Mouse (Mus musculus): ENCODE measurements around the gene Reps1.

Reps1 gene

GRCm38 (mm10) chr10:18055696-18056390 lies at the start of gene Reps1:
TSS of gene Reps1 (plus strand) at chr10:18055861.
- DNase-seq (ENCODE audit: low spot score in 2 of 2): peak in 1 of 2 experiments; percentile 13

DNA sequence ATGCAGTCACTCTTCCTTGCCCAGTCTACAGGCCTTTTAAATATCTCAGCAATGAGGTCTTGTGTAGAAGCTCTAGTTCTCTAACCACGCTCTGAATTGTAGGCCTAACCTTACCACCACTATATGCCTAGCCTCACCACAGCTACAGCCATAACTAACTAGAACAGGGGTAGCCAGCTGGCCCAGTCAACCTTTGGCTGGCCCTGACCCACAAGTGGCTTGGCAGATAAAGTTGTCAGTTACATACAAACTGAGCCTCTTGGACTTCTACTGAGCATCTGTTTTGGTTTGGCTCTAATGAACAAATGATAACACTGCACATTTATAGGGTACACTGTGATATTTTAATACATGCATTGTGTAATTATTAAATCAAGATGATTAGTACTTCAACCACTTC lies 48.9 kb upstream of the Reps1 start:
- DNase-seq (ENCODE audit: low spot score in 2 of 2): no peak

DNA sequence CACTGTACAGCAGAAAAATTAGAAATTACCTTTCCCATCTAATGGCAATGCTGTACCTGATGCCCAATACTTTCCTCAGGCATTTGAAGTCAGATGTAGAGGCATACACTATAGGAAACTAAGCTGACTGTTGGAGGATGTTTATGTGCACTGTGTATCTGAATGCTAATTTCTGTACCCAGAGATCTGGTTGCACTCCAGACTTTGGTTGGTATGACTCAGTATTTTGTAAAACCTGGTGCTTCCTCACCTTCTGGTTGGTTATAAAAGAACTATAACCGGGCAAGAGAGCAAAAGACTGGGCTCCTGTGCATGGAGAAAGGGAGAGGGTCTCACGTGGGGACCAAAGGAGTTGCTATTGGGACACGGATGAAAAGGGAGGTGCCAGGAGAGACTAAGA lies 48.4 kb upstream of the Reps1 start:
- no peak for DNase-seq (ENCODE audit: low spot score in 2 of 2)

- DNase-seq (ENCODE audit: low spot score in 2 of 2): no peak
Observed at GRCm38 (mm10) chr10:18008118-18008517, 47.5 kb upstream of the Reps1 start.

- DNase-seq (ENCODE audit: low spot score in 2 of 2): no peak
Observed at GRCm38 (mm10) chr10:18009744-18010143, 45.9 kb upstream of the Reps1 start.

DNA sequence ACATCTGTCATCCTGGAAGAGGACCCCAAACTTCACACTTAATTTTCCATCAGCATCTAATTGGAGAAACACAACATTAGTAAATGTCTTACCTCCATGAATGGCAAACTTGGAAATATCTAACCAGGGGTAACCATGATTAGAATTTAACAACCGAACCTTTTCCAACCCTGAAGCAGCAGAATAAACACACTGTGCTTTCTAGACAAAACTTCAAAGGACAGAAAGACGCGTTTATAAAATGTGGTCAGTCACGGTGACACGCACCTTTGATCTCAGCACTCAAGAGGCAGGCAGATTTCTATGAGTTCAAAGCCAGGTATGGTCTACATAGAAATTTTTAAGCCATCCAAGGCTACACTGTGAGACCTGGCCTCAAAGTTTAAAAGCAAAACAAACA lies 43.9 kb upstream of the Reps1 start:
- no peak for DNase-seq (ENCODE audit: low spot score in 2 of 2)

GRCm38 (mm10) chr10:18020443-18020842 lies 35.2 kb upstream of the Reps1 start:
- no peak for DNase-seq (ENCODE audit: low spot score in 2 of 2)

GRCm38 (mm10) chr10:18020846-18021245 lies 34.8 kb upstream of the Reps1 start:
- no peak for DNase-seq (ENCODE audit: low spot score in 2 of 2)

DNA sequence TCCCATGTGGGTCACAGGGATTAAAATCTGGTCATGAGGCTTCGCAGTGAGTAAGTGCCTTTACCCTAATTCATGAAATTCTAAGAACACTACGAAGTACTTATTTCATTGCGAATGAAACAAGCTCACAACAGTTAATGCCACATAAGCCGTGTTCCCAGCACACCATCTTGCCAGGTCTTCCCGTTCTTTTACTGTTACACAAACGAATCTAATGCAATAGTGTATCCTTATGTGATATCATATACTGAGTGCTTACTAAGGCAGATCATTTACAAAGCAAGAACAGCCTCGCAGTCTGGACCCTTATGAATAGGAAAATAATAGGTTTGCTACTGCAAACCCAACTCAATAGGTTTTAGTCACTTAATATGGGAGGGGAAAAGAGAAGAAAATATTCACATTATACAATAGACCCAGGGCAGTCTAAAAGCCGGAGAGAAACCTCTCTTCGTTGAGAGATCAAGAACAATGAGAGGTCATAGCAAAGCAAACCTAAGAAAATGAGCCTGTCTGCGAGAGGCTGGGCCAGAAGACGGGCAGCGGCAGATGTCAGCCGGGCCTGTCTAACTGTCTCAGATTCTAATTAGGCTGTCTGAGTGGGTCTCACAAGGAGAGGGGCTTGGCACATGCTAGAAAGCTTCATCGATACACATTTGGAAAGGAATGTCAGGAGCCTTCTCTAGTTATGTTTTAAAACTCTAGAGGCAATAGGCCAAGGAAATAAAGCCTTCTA lies 33.9 kb upstream of the Reps1 start:
- DNase-seq (ENCODE audit: low spot score in 2 of 2): no peak

DNA sequence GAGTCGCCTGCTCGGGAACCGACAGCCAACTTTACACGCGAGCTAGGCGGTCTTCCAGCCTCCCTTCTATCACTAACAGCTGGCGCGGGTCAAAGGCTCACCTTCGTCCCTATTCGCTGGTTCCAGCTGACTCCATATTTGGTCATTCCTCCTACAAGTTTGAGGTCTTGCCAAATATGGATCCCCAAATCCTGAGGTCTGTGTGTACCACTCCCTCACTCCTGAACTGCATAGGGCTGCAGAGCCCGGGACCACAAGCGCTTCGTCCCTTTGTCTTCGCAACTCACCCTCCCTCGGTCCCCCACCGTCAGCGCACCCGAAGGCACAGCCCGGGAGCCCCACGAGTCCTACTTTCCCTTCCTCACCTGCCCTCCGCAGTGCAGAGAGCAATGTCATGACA lies 33.3 kb upstream of the Reps1 start:
- peak; percentile 13 to 25 for DNase-seq (ENCODE audit: low spot score in 2 of 2)

- DNase-seq (ENCODE audit: low spot score in 2 of 2): peak; percentile 24 to 48
Observed at GRCm38 (mm10) chr10:18022741-18023347, 32.8 kb upstream of the Reps1 start, which contains the start of gene Abracl. TSS of gene Abracl (minus strand) at chr10:18023288.

DNA sequence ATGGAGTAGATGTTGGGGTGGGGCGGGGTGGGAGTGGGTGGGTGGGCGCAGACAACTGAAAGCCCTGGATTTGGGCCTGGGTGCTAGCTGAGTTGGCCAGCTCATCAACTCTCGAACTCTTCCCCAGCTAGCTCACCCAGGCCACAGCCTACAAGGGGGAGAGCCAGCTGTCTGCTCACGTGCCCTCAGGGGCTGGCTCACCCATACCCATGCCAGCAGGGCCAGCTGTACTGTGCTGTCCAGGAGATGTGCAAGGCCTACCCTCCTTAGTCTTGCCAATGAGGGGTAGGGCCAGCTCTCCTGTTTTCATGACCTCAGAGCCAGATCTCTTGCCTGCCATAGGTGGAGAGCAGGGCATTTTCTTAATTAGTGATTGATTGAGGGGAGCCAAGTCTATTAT lies 21.3 kb upstream of the Reps1 start:
- no peak for DNase-seq (ENCODE audit: low spot score in 2 of 2)

GRCm38 (mm10) chr10:18036849-18037248 lies 18.8 kb upstream of the Reps1 start:
- DNase-seq (ENCODE audit: low spot score in 2 of 2): no peak

- DNase-seq (ENCODE audit: low spot score in 2 of 2): no peak
Observed at GRCm38 (mm10) chr10:18046380-18046779, 9.3 kb upstream of the Reps1 start.

DNA sequence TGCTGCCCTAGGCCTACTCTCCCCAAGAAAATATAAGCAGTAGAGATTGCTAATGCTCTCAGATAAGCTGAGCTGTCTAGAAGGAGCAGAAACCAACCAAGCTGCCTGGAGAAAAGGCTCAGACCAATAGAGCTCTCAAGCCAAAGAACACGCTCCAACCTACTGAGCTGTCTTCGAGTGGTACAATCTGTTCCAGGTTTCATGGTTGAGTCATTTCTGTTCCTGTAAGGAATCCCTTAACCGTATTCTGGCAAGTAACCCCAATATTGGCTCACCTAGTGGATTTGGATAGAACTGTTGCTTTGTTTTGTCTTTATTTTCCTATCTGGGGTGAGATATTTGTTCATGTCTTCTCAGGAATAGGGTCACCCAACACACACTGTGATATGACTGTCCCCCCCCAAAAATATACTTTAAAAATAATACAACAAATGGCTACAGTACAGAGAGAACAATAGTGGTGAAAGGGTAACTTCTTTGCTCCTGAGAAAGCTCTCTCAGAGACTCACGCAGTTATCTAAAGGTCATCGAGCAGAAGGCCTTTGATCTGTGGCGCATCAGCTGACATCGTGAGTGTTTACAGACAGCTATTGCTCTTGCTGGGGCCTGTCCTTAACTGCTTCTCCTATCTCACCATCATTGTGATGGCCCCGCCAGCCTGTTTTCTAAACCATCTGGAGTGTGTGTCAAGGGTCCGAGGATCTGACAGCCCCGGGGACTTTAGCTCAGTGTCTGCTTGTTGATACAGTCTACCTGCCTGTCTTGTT lies 8.1 kb upstream of the Reps1 start:
- DNase-seq (ENCODE audit: low spot score in 2 of 2): no peak

DNA sequence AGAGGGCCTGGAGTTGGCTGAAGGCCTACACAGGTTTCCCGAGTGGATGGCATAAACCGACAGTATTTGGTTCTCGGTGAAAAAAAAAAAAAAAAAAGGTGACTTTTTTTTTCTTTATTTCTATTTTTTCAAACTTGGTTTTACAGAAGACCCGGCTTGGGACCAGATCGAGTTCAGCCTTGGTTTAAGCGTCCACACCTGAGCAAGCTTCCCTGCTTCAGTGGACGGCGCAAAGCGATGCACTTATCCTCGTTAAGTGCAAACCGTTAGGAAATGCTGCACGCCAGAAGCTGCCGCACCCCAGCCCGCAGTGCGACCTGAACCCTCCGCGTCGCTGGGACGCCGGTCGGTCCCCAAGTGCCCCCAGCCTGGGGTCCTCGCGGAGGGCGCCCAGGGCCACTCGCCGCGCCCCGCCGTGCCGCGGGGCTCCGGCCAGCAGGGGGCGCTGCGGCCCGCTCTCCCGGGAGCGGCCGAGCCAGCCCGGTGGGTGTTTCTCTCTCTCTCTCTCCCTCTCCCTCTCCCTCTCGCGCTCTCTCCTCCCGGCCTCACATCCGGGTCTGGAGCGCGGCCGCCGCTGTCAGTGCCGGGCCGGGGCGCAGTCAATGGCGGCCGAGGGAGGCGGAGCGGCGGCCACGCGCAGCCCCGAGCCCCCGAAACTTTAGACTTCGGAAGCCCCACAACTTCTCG lies 509 bp upstream of the Reps1 start:
- DNase-seq (ENCODE audit: low spot score in 2 of 2): peak; percentile 60 to 68

DNA sequence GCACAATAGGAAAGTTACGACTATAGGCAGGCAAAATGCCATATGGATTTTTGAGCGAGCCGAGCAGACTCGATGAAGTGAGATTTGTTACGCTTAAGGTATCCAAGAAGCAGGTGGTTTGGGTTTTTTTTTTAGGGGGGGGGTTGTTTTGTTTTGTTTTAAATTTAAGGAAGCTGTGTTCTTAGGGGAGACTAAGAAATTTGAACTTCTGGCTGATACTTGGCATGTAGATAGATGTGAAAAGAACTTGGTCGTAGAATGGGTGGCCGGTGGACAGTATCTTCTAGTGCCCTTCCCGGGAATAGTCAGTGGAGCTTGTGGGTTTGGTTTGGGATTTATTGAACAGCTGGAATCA lies 707 bp downstream of the Reps1 start:
- no peak for DNase-seq (ENCODE audit: low spot score in 2 of 2)

DNA sequence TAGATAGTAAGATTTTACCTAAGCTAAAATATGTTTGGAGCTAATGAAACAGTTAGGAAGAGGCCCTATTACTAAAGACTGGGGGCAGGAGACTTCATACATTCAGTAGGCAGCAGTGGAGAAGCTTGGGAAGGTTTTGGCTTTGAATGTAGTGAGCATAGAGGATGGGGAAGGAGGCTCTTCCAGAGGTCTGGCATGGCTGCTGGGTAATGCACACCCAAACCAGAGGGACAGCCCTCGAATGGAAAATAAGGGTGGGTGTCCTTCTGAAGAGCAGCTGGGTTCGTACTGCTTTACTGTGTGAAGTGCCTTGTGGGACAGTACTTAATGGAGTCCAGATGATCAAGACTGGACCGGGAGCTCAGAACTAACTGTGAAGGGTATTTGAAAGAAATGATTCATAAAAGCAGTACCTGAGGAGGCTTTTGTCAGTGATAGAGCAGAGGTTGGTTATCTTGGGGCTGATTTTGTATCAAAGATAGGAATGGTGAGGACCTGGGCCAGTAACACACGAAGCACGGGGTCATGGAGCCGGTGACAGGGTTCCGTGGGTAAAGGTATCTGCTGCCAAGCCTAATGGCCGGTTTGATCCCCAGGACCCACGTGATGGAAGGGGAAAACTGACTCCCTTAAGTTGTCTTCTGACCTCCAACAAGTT lies 3.1 kb downstream of the Reps1 start:
- DNase-seq (ENCODE audit: low spot score in 2 of 2): no peak

DNA sequence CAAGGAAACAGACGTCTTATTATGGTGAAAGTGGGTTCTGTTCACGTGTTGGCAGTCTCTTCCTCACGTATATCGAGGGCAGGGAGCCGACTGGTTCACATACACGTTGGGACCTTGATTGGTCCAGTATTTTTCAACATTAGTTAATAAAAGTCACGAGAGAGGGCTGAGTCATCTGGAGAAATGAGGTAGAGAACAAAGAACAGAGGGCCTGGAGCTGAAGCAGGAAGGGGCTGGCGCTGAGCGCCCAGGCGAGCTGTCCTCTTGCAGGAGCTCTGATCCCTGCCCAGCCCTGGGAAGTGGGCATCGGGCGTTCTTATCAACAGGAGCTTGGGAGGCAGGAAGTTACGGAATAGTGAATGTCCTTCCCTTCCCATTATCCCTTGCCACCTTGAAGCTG lies 4.1 kb downstream of the Reps1 start:
- DNase-seq (ENCODE audit: low spot score in 2 of 2): no peak

DNA sequence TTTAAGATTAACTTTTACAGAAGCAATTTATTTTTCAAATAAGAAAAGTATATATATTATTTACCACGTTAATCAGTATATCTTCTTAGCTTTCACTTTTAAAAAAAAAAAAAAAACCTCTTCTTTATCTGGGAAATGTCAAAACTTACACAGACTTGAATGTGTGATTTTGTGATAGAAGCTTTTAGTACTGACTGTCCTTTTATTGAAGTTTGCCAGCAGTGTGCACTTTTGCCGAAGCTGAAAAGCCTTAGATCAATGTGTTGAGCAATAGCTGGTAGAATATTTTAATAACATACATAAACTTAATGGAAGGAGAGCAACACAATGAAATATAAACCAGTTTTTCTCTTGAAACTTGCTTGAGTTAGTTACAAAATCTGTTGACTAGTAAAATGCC lies 5.1 kb downstream of the Reps1 start:
- DNase-seq (ENCODE audit: low spot score in 2 of 2): no peak

DNA sequence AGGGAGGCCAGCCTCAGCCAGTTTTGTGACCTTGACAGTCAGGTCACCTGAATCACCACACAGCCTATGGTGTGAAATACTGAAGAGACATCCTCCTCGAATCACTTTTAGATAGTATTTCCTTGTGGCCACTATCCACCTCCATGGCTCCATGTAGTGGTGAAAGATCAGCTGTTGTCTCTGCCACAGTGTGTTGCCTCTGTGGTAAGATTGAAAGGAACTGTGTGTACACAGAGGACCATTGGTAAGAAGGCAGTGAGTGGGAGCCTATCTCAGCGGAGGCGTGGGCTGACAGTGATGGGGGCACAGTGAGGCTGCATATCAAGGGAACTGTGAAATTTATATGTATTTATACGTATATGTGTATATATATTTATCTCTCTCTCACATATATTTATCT lies 5.9 kb downstream of the Reps1 start:
- DNase-seq (ENCODE audit: low spot score in 2 of 2): no peak
